Mouse (Mus musculus): ENCODE measurements around the gene Nol12. TPM values are rescaled to one million over a fixed set of nuclear protein-coding genes. Genes with fewer than 3 reads are reported as not detected.

Gene Nol12
- total RNA-seq, 2 experiments from 2014 or later: 34.4 to 35.2 TPM

- DNase-seq: no peak
These were observed 18.5 kb upstream of the Nol12 start for GRCm38 (mm10) chr15:78916052-78916826.

GRCm38 (mm10) chr15:78918126-78918525 is 16.6 kb upstream of the Nol12 start:
- DNase-seq: no peak

- no peak for DNase-seq
These were observed 14.8 kb upstream of the Nol12 start for GRCm38 (mm10) chr15:78919914-78920313.

GRCm38 (mm10) chr15:78922700-78923099 is 12.0 kb upstream of the Nol12 start:
- no peak for DNase-seq

- DNase-seq: no peak
These were observed 11.1 kb upstream of the Nol12 start for GRCm38 (mm10) chr15:78923585-78923984.

- DNase-seq: peak; percentile 69
These were observed 9.6 kb upstream of the Nol12 start for GRCm38 (mm10) chr15:78925129-78925528.

- DNase-seq: peak; percentile 94
These were observed 8.5 kb upstream of the Nol12 start, which contains the start of gene Lgals1 for GRCm38 (mm10) chr15:78926021-78926919. Gene Lgals1 (plus strand): TSS chr15:78926725.

- DNase-seq: peak; percentile 62
These were observed 7.5 kb upstream of the Nol12 start for GRCm38 (mm10) chr15:78927021-78927787.

GRCm38 (mm10) chr15:78927788-78928457 is 6.8 kb upstream of the Nol12 start:
- DNase-seq: peak; percentile 86

GRCm38 (mm10) chr15:78928539-78928938 is 6.2 kb upstream of the Nol12 start:
- no peak for DNase-seq

GRCm38 (mm10) chr15:78930192-78930706 is 4.5 kb upstream of the Nol12 start:
- no peak for DNase-seq

GRCm38 (mm10) chr15:78930801-78931426 is 3.8 kb upstream of the Nol12 start:
- DNase-seq: no peak

GRCm38 (mm10) chr15:78931577-78931976 is 3.2 kb upstream of the Nol12 start:
- DNase-seq: peak; percentile 75

GRCm38 (mm10) chr15:78936403-78936802 is 1.7 kb downstream of the Nol12 start:
- DNase-seq: no peak

GRCm38 (mm10) chr15:78937311-78937710 is 2.6 kb downstream of the Nol12 start:
- DNase-seq: no peak

GRCm38 (mm10) chr15:78937963-78938362 is 3.2 kb downstream of the Nol12 start:
- DNase-seq: no peak

GRCm38 (mm10) chr15:78940325-78940724 is 5.6 kb downstream of the Nol12 start:
- no peak for DNase-seq

- DNase-seq: peak; percentile 90
These were observed 7.9 kb downstream of the Nol12 start for GRCm38 (mm10) chr15:78942663-78943062.

GRCm38 (mm10) chr15:78946232-78946631 is 11.5 kb downstream of the Nol12 start:
- DNase-seq: no peak

- peak; percentile 90 for DNase-seq
These were observed 12.9 kb downstream of the Nol12 start, which contains the start of gene Triobp for GRCm38 (mm10) chr15:78947657-78948056. Gene Triobp (plus strand): TSS chr15:78947724.
